ENCODE assay signal across 13 mouse cellular contexts in the genomic region with DNA sequence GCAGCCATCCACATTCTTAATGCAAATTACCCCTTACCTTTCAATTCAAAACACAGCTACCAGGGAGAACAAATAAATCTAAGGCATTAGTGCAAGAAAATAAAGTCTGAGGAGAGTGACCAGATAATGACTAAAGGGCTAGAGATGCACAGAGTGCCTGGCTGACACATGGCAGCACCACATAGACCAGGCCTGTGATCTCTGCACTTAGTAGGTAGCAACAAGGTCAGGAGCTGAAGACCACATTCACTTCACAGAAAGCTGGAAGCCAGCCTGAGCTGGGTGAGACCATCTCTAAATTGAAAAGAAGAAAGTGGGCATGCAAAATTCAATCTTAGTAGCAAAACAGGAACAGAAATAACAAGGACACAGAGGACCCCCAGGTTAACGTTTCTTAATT.
"Had no signal": no experiment of that assay in that cellular context is flagged by ENCODE, and none has a peak within 500 bp of the region (broad histone marks: within the 10 kb centered on the region; RNA-seq: fewer than 3 reads in every experiment).

No protein-coding gene starts in this region.

- DNase-seq: kidney, adult 11 months; kidney, postnatal 10 days; kidney, postnatal 4 days; retina, postnatal 1 day; right cerebral cortex, postnatal 4 days; spleen, adult 18-20 months; thymus, adult 18-20 months; thymus, postnatal 14 days had no signal

- H3K9me3 ChIP-seq: liver, embryonic 12.5 days; lung, embryonic 15.5 days; midbrain, embryonic 13.5 days; neural tube, embryonic 13.5 days had no signal

- H3K4me2 ChIP-seq: liver, embryonic 12.5 days; lung, embryonic 15.5 days; midbrain, embryonic 13.5 days; neural tube, embryonic 13.5 days had no signal

- H3K27ac ChIP-seq: left cerebral cortex, adult 2 months; liver, embryonic 12.5 days; lung, embryonic 15.5 days; midbrain, embryonic 13.5 days; neural tube, embryonic 13.5 days had no signal

- H3K4me3 ChIP-seq: left cerebral cortex, adult 2 months; liver, embryonic 12.5 days; lung, embryonic 15.5 days; midbrain, embryonic 13.5 days; neural tube, embryonic 13.5 days had no signal

- ATAC-seq: liver, embryonic 12.5 days; midbrain, embryonic 13.5 days had no signal

- H3K27me3 ChIP-seq: liver, embryonic 12.5 days; lung, embryonic 15.5 days; midbrain, embryonic 13.5 days; neural tube, embryonic 13.5 days had no signal

- H3K4me1 ChIP-seq: liver, embryonic 12.5 days had no signal

- H3K9ac ChIP-seq: liver, embryonic 12.5 days; lung, embryonic 15.5 days; midbrain, embryonic 13.5 days; neural tube, embryonic 13.5 days had no signal

- H3K36me3 ChIP-seq: liver, embryonic 12.5 days; lung, embryonic 15.5 days; midbrain, embryonic 13.5 days; neural tube, embryonic 13.5 days had no signal
